Mouse (Mus musculus) lung, postnatal 0 days (tissue): ENCODE measurements at regions not wholly inside any gene's neighbourhood (a gene's known extent, or its start where the extent isn't known, plus 50 kb on each side); places are given as distances from the start of the nearest gene placed in this dataset.

Experiments used
- CTCF ChIP-seq: IDR thresholded peaks from 2 replicates; pipeline ENCODE4 v1.5.1; 2016; ENCODE audit warnings: antibody characterized with exemption, mild to moderate bottlenecking
- EP300 ChIP-seq: IDR thresholded peaks from 2 replicates; pipeline ENCODE4 v1.6.1; 2016; ENCODE audit warnings: antibody characterized with exemption, mild to moderate bottlenecking, control low read depth

DNA sequence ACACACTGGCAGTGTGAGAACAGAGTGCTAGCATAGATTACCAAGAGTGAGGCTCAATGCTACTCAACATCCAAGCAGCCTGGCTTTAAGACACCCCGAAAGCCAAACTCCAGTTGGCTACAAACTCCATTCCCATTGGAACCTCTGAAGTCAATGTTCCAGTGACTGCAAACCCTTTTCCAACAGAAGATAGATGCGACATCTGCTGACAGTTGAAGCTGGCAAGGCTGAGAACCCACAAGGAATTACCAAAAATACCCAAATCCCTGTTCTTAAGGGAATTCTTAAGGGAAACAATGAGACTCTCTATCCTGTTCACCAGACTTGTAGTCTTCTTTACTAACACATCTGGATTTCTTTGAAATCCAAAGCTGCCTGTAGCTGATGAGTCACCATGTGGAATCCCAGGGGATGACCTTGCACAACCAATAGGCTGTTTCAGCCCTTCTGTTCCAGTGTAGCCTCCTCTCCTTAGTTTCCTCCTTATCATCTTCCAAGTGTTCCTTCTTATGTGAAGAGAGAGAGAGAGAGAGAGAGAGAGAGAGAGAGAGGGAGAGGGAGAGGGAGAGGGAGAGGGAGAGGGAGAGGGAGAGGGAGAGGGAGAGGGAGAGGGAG, 70.1 kb upstream of the Xylt1 start:
- TF ChIP-seq EP300 (no peak), CTCF (no peak)
